Mouse (Mus musculus) cortical plate, adult 2 months (tissue): ENCODE measurements around the gene Mgat4b.

Source experiments
- CTCF ChIP-seq: fragments of 200-500 bp; IDR thresholded peaks from 2 replicates; pipeline ENCODE4 v1.5.1; 2011; ENCODE audit warnings: mild to moderate bottlenecking, control low read depth, low read length; ENCODE audit not compliant: insufficient read depth; ENCODE audit errors: extremely low read depth
- POLR2A ChIP-seq: fragments of 200-500 bp; IDR thresholded peaks from 2 replicates; pipeline ENCODE4 v1.6.1; 2011; ENCODE audit warnings: mild to moderate bottlenecking, low read length, control low read depth; ENCODE audit not compliant: insufficient read depth; ENCODE audit errors: extremely low read depth

DNA sequence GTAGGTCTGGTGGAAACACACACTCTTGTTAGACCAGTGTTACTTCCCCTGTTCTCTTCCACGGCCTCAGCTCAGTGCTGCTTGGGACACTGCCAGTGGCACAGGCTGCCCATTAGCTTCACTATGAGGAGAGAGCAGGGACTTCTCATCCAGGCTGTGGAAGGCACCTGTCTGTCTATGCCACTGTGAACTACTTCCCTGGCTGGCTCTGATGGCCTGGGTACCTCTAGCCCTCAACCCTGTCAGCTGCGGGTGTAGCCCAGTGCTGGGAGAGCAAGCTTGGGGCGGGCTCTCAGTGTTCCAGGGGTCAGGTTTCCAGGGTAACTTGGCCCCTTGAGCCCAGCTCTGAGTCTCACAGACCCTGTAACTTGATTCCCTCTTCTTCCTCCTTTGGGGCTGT, 18.1 kb downstream of the Mgat4b start:
- no peak for TF ChIP-seq CTCF
- no peak for TF ChIP-seq POLR2A
